Mouse (Mus musculus) gastrocnemius, adult 8-10 months (tissue): ENCODE data around the gene Etl4. TPM values are rescaled to one million over a fixed set of nuclear protein-coding genes. Genes with fewer than 3 reads are reported as not detected.
A peak's percentile ranks its signal among the peaks of the same experiment; 100 is the strongest.
"Not testable (repeated sequence)": the region's sequence is repeated elsewhere in the genome, so short reads cannot be mapped to it uniquely, and the experiment has no call there.

Experiments
- DNase-seq, 2 experiments: peaks; one replicate each; pipeline ENCODE4 v3.0.0; 2022; ENCODE audit warnings: low spot score in 2 of 2
- total RNA-seq, 4 experiments: library from RNA; stranded (reverse); gene quantifications; 2 replicates each; pipeline ENCODE4 v1.2.4; 2022

The Etl4 gene
- total RNA-seq, 4 experiments from 2014 or later, result 55.0 to 90.5 (median 65.9) TPM

- no peak for DNase-seq
These were observed 257.5 kb downstream of the Etl4 start for GRCm38 (mm10) chr2:20167073-20167472.

- DNase-seq, result no peak
These were observed 258.0 kb downstream of the Etl4 start for GRCm38 (mm10) chr2:20167566-20167965.

GRCm38 (mm10) chr2:20168156-20168555, 258.6 kb downstream of the Etl4 start:
- no peak for DNase-seq

GRCm38 (mm10) chr2:20176456-20177184, 267.0 kb downstream of the Etl4 start:
- DNase-seq, result not testable (repeated sequence)

GRCm38 (mm10) chr2:20177236-20177635, 267.7 kb downstream of the Etl4 start:
- not testable (repeated sequence) for DNase-seq

GRCm38 (mm10) chr2:20180561-20180960, 271.0 kb downstream of the Etl4 start:
- DNase-seq, result not testable (repeated sequence)

- DNase-seq, result not testable (repeated sequence)
These were observed 277.6 kb downstream of the Etl4 start for GRCm38 (mm10) chr2:20187223-20187622.

- DNase-seq, result no peak
These were observed 293.4 kb downstream of the Etl4 start for GRCm38 (mm10) chr2:20203011-20203410.

GRCm38 (mm10) chr2:20206647-20207046, 297.1 kb downstream of the Etl4 start:
- no peak for DNase-seq

- no peak for DNase-seq
These were observed 299.2 kb downstream of the Etl4 start for GRCm38 (mm10) chr2:20208683-20209194.

GRCm38 (mm10) chr2:20209359-20209758, 299.8 kb downstream of the Etl4 start:
- no peak for DNase-seq

- no peak for DNase-seq
These were observed 306.7 kb downstream of the Etl4 start for GRCm38 (mm10) chr2:20216275-20216674.

- DNase-seq, result no peak
These were observed 307.3 kb downstream of the Etl4 start for GRCm38 (mm10) chr2:20216686-20217437.

- no peak for DNase-seq
These were observed 321.8 kb downstream of the Etl4 start for GRCm38 (mm10) chr2:20231371-20231770.

GRCm38 (mm10) chr2:20248043-20248664, 338.6 kb downstream of the Etl4 start:
- DNase-seq, result no peak

- DNase-seq, result peak in 1 of 2 experiments; percentile 7
These were observed 339.8 kb downstream of the Etl4 start for GRCm38 (mm10) chr2:20249403-20249802.

GRCm38 (mm10) chr2:20276124-20276523, 366.5 kb downstream of the Etl4 start:
- peak in 1 of 2 experiments; percentile 6 for DNase-seq

- no peak for DNase-seq
These were observed 372.3 kb downstream of the Etl4 start for GRCm38 (mm10) chr2:20281903-20282302.

GRCm38 (mm10) chr2:20284425-20284824, 374.8 kb downstream of the Etl4 start:
- DNase-seq, result no peak

GRCm38 (mm10) chr2:20290982-20291740, 381.6 kb downstream of the Etl4 start:
- DNase-seq, result no peak

- no peak for DNase-seq
These were observed 382.1 kb downstream of the Etl4 start for GRCm38 (mm10) chr2:20291741-20292110.
